8 mouse cellular contexts compared by ENCODE assay signal in genomic region chr2:35337419-35337818, GRCm38 (mm10). TPM values are rescaled to one million over a fixed set of nuclear protein-coding genes. Genes with fewer than 3 reads are reported as not detected.
DNase-seq lines count a peak whose midpoint lies in the region; ATAC-seq and TF ChIP-seq lines count a peak whose summit lies in the region.

No protein-coding gene starts in this region.

- peak overlapping the region; percentile 86 for H3K27ac ChIP-seq in embryonic facial prominence, embryonic 12.5 days
- peak overlapping the region; percentile 90 for H3K27ac ChIP-seq in hindbrain, embryonic 10.5 days
- H3K27ac ChIP-seq in liver, embryonic 14.5 days = peak overlapping the region; percentile 73
- peak overlapping the region; percentile 81 for H3K27ac ChIP-seq in small intestine, adult 2 months (ENCODE audit: insufficient read depth, low read depth, low read length)

- no peak for ATAC-seq in embryonic facial prominence, embryonic 12.5 days (ENCODE audit: insufficient number of reproducible peaks, insufficient read depth, low FRiP score, low TSS enrichment)
- no peak for ATAC-seq in liver, embryonic 14.5 days (ENCODE audit: insufficient read depth)

- TF ChIP-seq CTCF in liver, embryonic 14.5 days (IDR thresholded peaks at IDR 0.05; ENCODE audit: low read depth) = no peak
- no peak for TF ChIP-seq CTCF in small intestine, adult 2 months (IDR thresholded peaks at IDR 0.05; ENCODE audit: extremely low read depth, insufficient read length, insufficient replicate concordance, low read depth, low read length)

- WGBS in embryonic facial prominence, embryonic 12.5 days = 45% methylated on average over 10 of the region's 10 CpGs
- WGBS in hindbrain, embryonic 10.5 days = 53% methylated on average over 10 of the region's 10 CpGs
- 64% methylated on average over 10 of the region's 10 CpGs for WGBS in liver, embryonic 14.5 days (ENCODE audit: insufficient replicate concordance)
- 53% methylated on average over 10 of the region's 10 CpGs for WGBS in small intestine, adult 2 months

- H3K36me3 ChIP-seq in embryonic facial prominence, embryonic 12.5 days = no peaks in the 10 kb centered on the region
- H3K36me3 ChIP-seq in hindbrain, embryonic 10.5 days = no peaks in the 10 kb centered on the region
- peaks cover 20% of the 10 kb centered on the region for H3K36me3 ChIP-seq in liver, embryonic 14.5 days (replicated peaks; ENCODE audit: control insufficient read depth, insufficient read depth, low read depth)
- H3K36me3 ChIP-seq in small intestine, adult 2 months (ENCODE audit: control insufficient read depth, insufficient read depth, low read length) = no peaks in the 10 kb centered on the region

- peak overlapping the region; percentile 71; the same call in 1 of the 2 replicates for H3K4me3 ChIP-seq in embryonic facial prominence, embryonic 12.5 days
- peak overlapping the region; percentile 77 for H3K4me3 ChIP-seq in hindbrain, embryonic 10.5 days
- peak overlapping the region; percentile 54 to 93 for H3K4me3 ChIP-seq in liver, embryonic 14.5 days (ENCODE audit: insufficient read depth in 1 of 2, low read depth in 2 of 2, low read length in 2 of 2)
- peak overlapping the region; percentile 74 for H3K4me3 ChIP-seq in small intestine, adult 2 months (ENCODE audit: low read depth, low read length)

- H3K27me3 ChIP-seq in embryonic facial prominence, embryonic 12.5 days = no peaks in the 10 kb centered on the region
- H3K27me3 ChIP-seq in hindbrain, embryonic 10.5 days (ENCODE audit: insufficient read depth, poor library complexity, severe bottlenecking) = peaks cover 13% of the 10 kb centered on the region; the same call in 1 of the 2 replicates
- no peaks in the 10 kb centered on the region for H3K27me3 ChIP-seq in liver, embryonic 14.5 days (ENCODE audit: control insufficient read depth, insufficient read depth, low read length)
- no peaks in the 10 kb centered on the region for H3K27me3 ChIP-seq in small intestine, adult 2 months (ENCODE audit: control insufficient read depth, insufficient read depth, low read length)

- H3K9ac ChIP-seq in embryonic facial prominence, embryonic 12.5 days = peak overlapping the region; percentile 68; the same call in 1 of the 2 replicates
- peak overlapping the region; percentile 57 for H3K9ac ChIP-seq in liver, embryonic 14.5 days (replicated peaks)

- no peak for TF ChIP-seq POLR2A in small intestine, adult 2 months (IDR thresholded peaks at IDR 0.05; ENCODE audit: low read depth, low read length)

- peak; percentile 45 for DNase-seq in MN1 (ENCODE audit: low spot score)
- DNase-seq in hindbrain, embryonic 10.5 days (ENCODE audit: low spot score) = no peak
- DNase-seq in liver, embryonic 14.5 days (ENCODE audit: low read depth in 3 of 3, low spot score in 3 of 3) = no peak
- DNase-seq in spleen, adult 18-20 months = no peak
- DNase-seq in cerebellum, adult 18-20 months = no peak
- no peak for DNase-seq in frontal cortex, postnatal 14 days (ENCODE audit: low spot score in 2 of 2)

- H3K9me3 ChIP-seq in embryonic facial prominence, embryonic 12.5 days = no peaks in the 10 kb centered on the region
- no peaks in the 10 kb centered on the region for H3K9me3 ChIP-seq in hindbrain, embryonic 10.5 days
- H3K9me3 ChIP-seq in liver, embryonic 14.5 days (ENCODE audit: control insufficient read depth, low read length) = no peaks in the 10 kb centered on the region

- peak overlapping the region; percentile 98 for H3K4me2 ChIP-seq in embryonic facial prominence, embryonic 12.5 days (replicated peaks)
- peak overlapping the region; percentile 70 for H3K4me2 ChIP-seq in liver, embryonic 14.5 days (ENCODE audit: low read depth)

- no peak for TF ChIP-seq EP300 in liver, embryonic 14.5 days (IDR thresholded peaks at IDR 0.05; ENCODE audit: low read depth)

- peaks cover 18% of the 10 kb centered on the region for H3K4me1 ChIP-seq in embryonic facial prominence, embryonic 12.5 days
- H3K4me1 ChIP-seq in hindbrain, embryonic 10.5 days (replicated peaks) = peaks cover 21% of the 10 kb centered on the region
- H3K4me1 ChIP-seq in liver, embryonic 14.5 days (replicated peaks; ENCODE audit: control insufficient read depth in 2 of 2, insufficient read depth in 2 of 2, low read length in 1 of 2) = peaks cover 26 to 28% of the 10 kb centered on the region in 2 experiments
- H3K4me1 ChIP-seq in small intestine, adult 2 months (ENCODE audit: control insufficient read depth, insufficient read depth, insufficient read length, low read length) = peaks cover 18% of the 10 kb centered on the region

RNA-seq across cellular contexts. Expression of gene Stom, which starts 0.6 kb away (rescaled TPM):
- polyA plus RNA-seq in embryonic facial prominence, embryonic 12.5 days (2016; fragmentation: Nextera tagmentation; extraction: Ambion mirVana) = 24.1 and 25.2 TPM in 2 replicates
- polyA plus RNA-seq in hindbrain, embryonic 10.5 days (2016; fragmentation: Nextera tagmentation; extraction: Ambion mirVana) = 14.8 and 17.0 TPM in 2 replicates
- 68.4 and 77.0 TPM in 2 replicates for polyA plus RNA-seq in liver, embryonic 14.5 days (2012; rRNA removed)
- 149 and 166 TPM in 2 replicates for polyA plus RNA-seq in liver, embryonic 14.5 days (2014; fragmentation: Nextera tagmentation; extraction: Ambion mirVana)
- 19.9 and 55.4 TPM in 2 replicates for polyA plus RNA-seq in small intestine, adult 2 months (2012; rRNA removed)

RNA-seq across cellular contexts. Expression of gene 4930568D16Rik, which starts 30.1 kb away (rescaled TPM):
- not detected in 2 replicates for polyA plus RNA-seq in embryonic facial prominence, embryonic 12.5 days (2016; fragmentation: Nextera tagmentation; extraction: Ambion mirVana)
- not detected in 2 replicates for polyA plus RNA-seq in hindbrain, embryonic 10.5 days (2016; fragmentation: Nextera tagmentation; extraction: Ambion mirVana)
- polyA plus RNA-seq in liver, embryonic 14.5 days (2012; rRNA removed) = not detected in 2 replicates
- not detected in 2 replicates for polyA plus RNA-seq in liver, embryonic 14.5 days (2014; fragmentation: Nextera tagmentation; extraction: Ambion mirVana)
- polyA plus RNA-seq in small intestine, adult 2 months (2012; rRNA removed) = not detected in 2 replicates

RNA-seq across cellular contexts. Expression of gene 4930402F06Rik, which starts 59.6 kb away (rescaled TPM):
- polyA plus RNA-seq in embryonic facial prominence, embryonic 12.5 days (2016; fragmentation: Nextera tagmentation; extraction: Ambion mirVana) = not detected in 2 replicates
- polyA plus RNA-seq in hindbrain, embryonic 10.5 days (2016; fragmentation: Nextera tagmentation; extraction: Ambion mirVana) = not detected in 2 replicates
- polyA plus RNA-seq in liver, embryonic 14.5 days (2012; rRNA removed) = not detected in 2 replicates
- not detected in 2 replicates for polyA plus RNA-seq in liver, embryonic 14.5 days (2014; fragmentation: Nextera tagmentation; extraction: Ambion mirVana)
- not detected in 2 replicates for polyA plus RNA-seq in small intestine, adult 2 months (2012; rRNA removed)
